Mouse (Mus musculus) lung, embryonic 14.5 days (tissue): ENCODE measurements around the gene Anapc7. TPM values are rescaled to one million over a fixed set of nuclear protein-coding genes. Genes with fewer than 3 reads are reported as not detected.
"Not testable (repeated sequence)": the region's sequence is repeated elsewhere in the genome, so short reads cannot be mapped to it uniquely, and the experiment has no call there.

Experiments used
- ATAC-seq: fragments of 200-750 bp; cut with Nextera tagmentation; 2 replicates; pipeline ENCODE4 v1.8.0; 2017; ENCODE audit warnings: mild to moderate bottlenecking, moderate TSS enrichment, moderate library complexity; ENCODE audit not compliant: insufficient read depth
- DNase-seq: peaks from one replicate; pipeline ENCODE4 v3.0.0-alpha.2; 2015
- H3K27ac ChIP-seq: fragments of 300-500 bp; sonication (generic); 2 replicates; pipeline ENCODE4 v1.5.1; 2014; ENCODE audit warnings: low read depth, mild to moderate bottlenecking, moderate library complexity
- H3K27me3 ChIP-seq: fragments of 300-500 bp; sonication (generic); 2 replicates; pipeline ENCODE4 v1.6.1; 2014; ENCODE audit warnings: low read length, control low read depth; ENCODE audit not compliant: insufficient read depth
- H3K36me3 ChIP-seq: fragments of 300-500 bp; sonication (generic); 2 replicates; pipeline ENCODE4 v1.6.1; 2014; ENCODE audit warnings: control low read depth; ENCODE audit not compliant: insufficient read depth
- H3K4me1 ChIP-seq: fragments of 300-500 bp; sonication (generic); 2 replicates; pipeline ENCODE4 v1.6.1; 2014; ENCODE audit warnings: antibody characterized with exemption, control low read depth; ENCODE audit not compliant: insufficient read depth
- H3K4me2 ChIP-seq: fragments of 300-500 bp; sonication (generic); 2 replicates; pipeline ENCODE4 v1.6.1; 2014; ENCODE audit warnings: mild to moderate bottlenecking
- H3K4me3 ChIP-seq: fragments of 300-500 bp; sonication (generic); 2 replicates; pipeline ENCODE4 v1.5.1; 2014; ENCODE audit warnings: low read depth, low read length
- H3K9ac ChIP-seq: fragments of 300-500 bp; sonication (generic); 2 replicates; pipeline ENCODE4 v1.6.1; 2014
- H3K9me3 ChIP-seq: fragments of 300-500 bp; sonication (generic); 2 replicates; pipeline ENCODE4 v1.6.1; 2016; ENCODE audit warnings: low read depth, low read length, control low read depth
- CTCF ChIP-seq: IDR thresholded peaks from 2 replicates; pipeline ENCODE4 v1.5.1; 2016; ENCODE audit warnings: antibody characterized with exemption, low read depth
- WGBS: fragments of 180-500 bp; shearing (Covaris S2); extraction: QIAGEN DNeasy Blood & Tissue Kit; methylation state at CpG from one replicate; pipeline ENCODE4 v1.1.7; 2014; 5-methylcytosine and 5-hydroxymethylcytosine counted together
- polyA plus RNA-seq: library from polyadenylated mRNA; unstranded; fragments of >200 nt; fragmentation: Nextera tagmentation; extraction: Ambion mirVana; gene quantifications from 2 replicates; pipeline ENCODE4 v1.2.1, GENCODE M21; 2014

Anapc7 gene
- polyA plus RNA-seq, 1 experiment from 2014 or later: 31.9 TPM

DNA sequence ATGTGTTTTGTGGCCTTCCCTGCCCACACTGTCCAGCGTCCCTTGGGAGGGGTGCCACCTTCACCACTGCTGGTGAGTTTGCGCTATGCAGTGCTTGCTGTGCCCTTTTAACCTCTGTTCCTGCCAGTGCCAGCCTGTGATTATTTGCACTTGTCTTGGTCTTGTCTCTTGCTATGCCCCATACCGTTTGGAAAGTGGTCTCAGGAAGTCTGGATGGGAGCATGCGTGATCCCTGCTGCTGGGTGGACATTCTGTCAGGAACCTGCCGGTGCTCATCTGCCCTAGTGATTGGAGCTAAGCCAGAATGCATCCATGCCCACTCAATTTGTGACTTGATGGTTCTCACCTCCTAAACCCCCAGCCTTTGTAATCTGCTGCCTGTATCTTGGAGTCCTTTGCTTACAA is 29.4 kb downstream of the Anapc7 start:
- Histone ChIP-seq H3K36me3 (peaks cover 50% of the 10 kb centered on the region), H3K4me3 (no peak overlapping the region), H3K9me3 (no peaks in the 10 kb centered on the region), H3K27me3 (no peaks in the 10 kb centered on the region), H3K4me1 (no peaks in the 10 kb centered on the region), H3K4me2 (no peak overlapping the region), H3K9ac (no peak overlapping the region), H3K27ac (no peak overlapping the region)
- 45% methylated on average over 5 of the region's 5 CpGs for WGBS
- no peak for TF ChIP-seq CTCF
- DNase-seq: no peak
- no peak for ATAC-seq

GRCm38 (mm10) chr5:122451324-122451723 is 29.8 kb downstream of the Anapc7 start:
- no peaks in the 10 kb centered on the region for H3K4me1 ChIP-seq
- H3K9me3 ChIP-seq: no peaks in the 10 kb centered on the region
- ATAC-seq (no peak), DNase-seq (no peak)
- H3K27ac ChIP-seq: no peak overlapping the region
- WGBS: 82% methylated on average over 5 of the region's 5 CpGs
- no peak overlapping the region for H3K4me2 ChIP-seq
- no peak overlapping the region for H3K9ac ChIP-seq
- no peak for TF ChIP-seq CTCF
- H3K36me3 ChIP-seq: peaks cover 50% of the 10 kb centered on the region
- H3K27me3 ChIP-seq: no peaks in the 10 kb centered on the region
- H3K4me3 ChIP-seq: no peak overlapping the region

DNA sequence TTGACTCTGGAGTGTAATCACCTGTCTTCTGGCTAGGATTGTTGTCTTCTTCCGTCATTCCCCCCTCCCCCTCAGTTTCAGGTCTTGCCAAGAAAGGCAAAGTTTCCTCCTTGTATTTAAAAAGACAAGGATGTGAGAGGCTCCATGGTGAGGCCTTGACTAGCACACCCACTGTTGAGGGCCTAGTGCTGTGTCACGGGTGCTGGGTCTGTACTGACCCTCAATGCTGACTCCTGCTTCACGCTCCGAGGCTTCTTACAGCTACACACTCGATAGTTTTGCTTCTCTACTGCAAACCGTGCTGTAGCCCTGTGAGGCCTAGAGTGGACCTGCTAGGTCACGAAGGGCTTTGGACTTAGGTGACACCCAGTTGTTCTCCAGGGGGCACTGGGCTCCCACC is 30.7 kb downstream of the Anapc7 start:
- no peak for TF ChIP-seq CTCF
- no peak overlapping the region for H3K27ac ChIP-seq

DNA sequence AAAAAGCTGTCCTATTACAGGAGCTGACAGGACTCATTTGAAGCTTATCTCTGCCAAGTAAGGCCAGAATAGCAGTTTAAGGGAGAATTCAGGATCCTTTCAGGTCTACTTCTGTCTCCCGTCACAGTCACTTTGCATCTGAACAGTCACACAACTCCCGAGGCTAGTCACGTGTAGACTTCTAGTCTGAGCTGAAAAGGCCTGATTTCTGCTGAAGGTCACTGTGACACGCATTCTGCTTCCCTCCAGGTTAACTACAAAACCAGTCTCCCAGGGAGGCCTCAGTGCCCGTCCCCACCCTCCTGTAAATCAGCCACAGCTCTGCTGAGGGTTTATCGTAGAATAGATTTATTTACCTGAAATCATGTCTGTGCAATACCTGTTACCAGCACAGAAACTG is 31.7 kb downstream of the Anapc7 start:
- H3K27me3 ChIP-seq: no peaks in the 10 kb centered on the region
- ATAC-seq (no peak), DNase-seq (no peak)
- 69% methylated on average over 6 of the region's 6 CpGs for WGBS
- H3K4me3 ChIP-seq: no peak overlapping the region
- TF ChIP-seq CTCF: no peak
- H3K4me1 ChIP-seq: no peaks in the 10 kb centered on the region
- H3K4me2 ChIP-seq: no peak overlapping the region
- no peaks in the 10 kb centered on the region for H3K9me3 ChIP-seq
- no peak overlapping the region for H3K9ac ChIP-seq
- H3K27ac ChIP-seq: no peak overlapping the region
- peaks cover 64% of the 10 kb centered on the region for H3K36me3 ChIP-seq

More for the DNA sequence above, 30.7 kb downstream of the Anapc7 start:
- H3K4me1 ChIP-seq: no peaks in the 10 kb centered on the region
- H3K4me2 ChIP-seq: no peak overlapping the region
- H3K36me3 ChIP-seq: peaks cover 54% of the 10 kb centered on the region
- H3K4me3 ChIP-seq: no peak overlapping the region
- no peak for ATAC-seq
- no peak overlapping the region for H3K9ac ChIP-seq
- 61% methylated on average over 7 of the region's 7 CpGs for WGBS
- no peaks in the 10 kb centered on the region for H3K9me3 ChIP-seq
- no peak for DNase-seq
- no peaks in the 10 kb centered on the region for H3K27me3 ChIP-seq

GRCm38 (mm10) chr5:122454442-122454841 is 32.9 kb downstream of the Anapc7 start:
- Histone ChIP-seq H3K4me1 (no peaks in the 10 kb centered on the region), H3K36me3 (peaks cover 76% of the 10 kb centered on the region), H3K9me3 (no peaks in the 10 kb centered on the region), H3K27me3 (no peaks in the 10 kb centered on the region), H3K9ac (no peak overlapping the region), H3K27ac (no peak overlapping the region), H3K4me2 (no peak overlapping the region), H3K4me3 (no peak overlapping the region)
- no peak for DNase-seq
- no peak for TF ChIP-seq CTCF
- ATAC-seq: no peak
- WGBS: 87% methylated on average over 4 of the region's 4 CpGs

GRCm38 (mm10) chr5:122454883-122455282 is 33.4 kb downstream of the Anapc7 start:
- no peak overlapping the region for H3K27ac ChIP-seq
- no peaks in the 10 kb centered on the region for H3K27me3 ChIP-seq
- 90% methylated on average over 3 of the region's 3 CpGs for WGBS
- no peak overlapping the region for H3K4me2 ChIP-seq
- peaks cover 81% of the 10 kb centered on the region for H3K36me3 ChIP-seq
- H3K9ac ChIP-seq: no peak overlapping the region
- no peaks in the 10 kb centered on the region for H3K9me3 ChIP-seq
- H3K4me1 ChIP-seq: no peaks in the 10 kb centered on the region
- DNase-seq (no peak), ATAC-seq (0 out of 2 replicates have a peak, but pooled peaks have one; percentile 3)
- no peak for TF ChIP-seq CTCF
- no peak overlapping the region for H3K4me3 ChIP-seq

- Histone ChIP-seq H3K9ac (no peak overlapping the region), H3K27me3 (no peaks in the 10 kb centered on the region), H3K27ac (no peak overlapping the region), H3K36me3 (peaks cover 86% of the 10 kb centered on the region), H3K4me2 (no peak overlapping the region), H3K4me1 (no peaks in the 10 kb centered on the region), H3K9me3 (no peaks in the 10 kb centered on the region), H3K4me3 (no peak overlapping the region)
- no peak for DNase-seq
- WGBS: 83% methylated on average over 3 of the region's 3 CpGs
- TF ChIP-seq CTCF: no peak
- ATAC-seq: no peak
Measured at GRCm38 (mm10) chr5:122455584-122455983, 34.1 kb downstream of the Anapc7 start.

DNA sequence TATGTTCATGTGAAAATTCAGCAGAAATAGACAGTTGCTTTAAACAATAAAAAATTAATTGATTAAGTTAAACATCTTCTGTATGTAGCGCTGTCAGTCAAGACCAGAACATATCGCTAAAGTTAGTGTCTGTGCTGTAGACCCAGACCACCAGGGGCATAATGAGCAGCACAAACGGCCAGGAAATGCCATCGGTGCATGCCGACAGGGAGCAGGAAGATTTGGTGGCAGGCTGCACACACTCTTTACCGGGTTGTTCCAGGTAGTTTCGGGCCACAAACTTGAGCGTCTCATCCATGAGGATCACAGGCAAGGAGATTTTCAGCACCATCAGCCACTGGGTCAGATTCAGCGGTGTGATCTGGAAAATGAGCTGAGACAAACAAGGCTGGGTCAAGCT is 35.6 kb downstream of the Anapc7 start:
- 77% methylated on average over 9 of the region's 9 CpGs for WGBS
- ATAC-seq: not testable (repeated sequence)

More for the DNA sequence above, 35.6 kb downstream of the Anapc7 start:
- not testable (repeated sequence) for H3K9ac ChIP-seq, H3K4me1 ChIP-seq, H3K9me3 ChIP-seq, H3K27ac ChIP-seq, DNase-seq, H3K4me3 ChIP-seq, H3K27me3 ChIP-seq, H3K4me2 ChIP-seq
- H3K36me3 ChIP-seq: peaks cover 99% of the 10 kb centered on the region
- TF ChIP-seq CTCF: 0 out of 2 replicates have a peak, but pooled peaks have one; percentile 14
